Mouse (Mus musculus) liver, embryonic 13.5 days (tissue): ENCODE measurements around the gene F10. TPM values are rescaled to one million over a fixed set of nuclear protein-coding genes. Genes with fewer than 3 reads are reported as not detected.

Experiments used
- polyA plus RNA-seq: library from polyadenylated mRNA; unstranded; fragments of >200 nt; fragmentation: Nextera tagmentation; extraction: Ambion mirVana; gene quantifications from 2 replicates; pipeline ENCODE4 v1.2.1, GENCODE M21; 2015

F10 gene
- polyA plus RNA-seq, 1 experiment from 2014 or later: 67.7 TPM

Other genes starting within 250 kb of the F10 start
- gene Mcf2l, start 163.5 kb upstream of the F10 start, polyA plus RNA-seq: 0.89 and 1.2 TPM in 2 replicates
- gene F7, start 11.3 kb upstream of the F10 start, polyA plus RNA-seq: 6.1 and 6.5 TPM in 2 replicates
- 15.8 and 22.7 TPM in 2 replicates for gene Proz, start 23.6 kb downstream of the F10 start, polyA plus RNA-seq
- gene Pcid2, start 68.2 kb downstream of the F10 start, polyA plus RNA-seq: 19.8 and 22.1 TPM in 2 replicates
- 74.1 and 91.0 TPM in 2 replicates for gene Cul4a, start 68.3 kb downstream of the F10 start, polyA plus RNA-seq
- 179 and 196 TPM in 2 replicates for gene Lamp1, start 121.9 kb downstream of the F10 start, polyA plus RNA-seq
- 11.5 and 13.1 TPM in 2 replicates for gene Grtp1, start 163.3 kb downstream of the F10 start, polyA plus RNA-seq
- 0.07 and 0.57 TPM in 2 replicates for gene Adprhl1, start 216.9 kb downstream of the F10 start, polyA plus RNA-seq